Comparison of ENCODE assay signal across 15 mouse cellular contexts in the genomic region with DNA sequence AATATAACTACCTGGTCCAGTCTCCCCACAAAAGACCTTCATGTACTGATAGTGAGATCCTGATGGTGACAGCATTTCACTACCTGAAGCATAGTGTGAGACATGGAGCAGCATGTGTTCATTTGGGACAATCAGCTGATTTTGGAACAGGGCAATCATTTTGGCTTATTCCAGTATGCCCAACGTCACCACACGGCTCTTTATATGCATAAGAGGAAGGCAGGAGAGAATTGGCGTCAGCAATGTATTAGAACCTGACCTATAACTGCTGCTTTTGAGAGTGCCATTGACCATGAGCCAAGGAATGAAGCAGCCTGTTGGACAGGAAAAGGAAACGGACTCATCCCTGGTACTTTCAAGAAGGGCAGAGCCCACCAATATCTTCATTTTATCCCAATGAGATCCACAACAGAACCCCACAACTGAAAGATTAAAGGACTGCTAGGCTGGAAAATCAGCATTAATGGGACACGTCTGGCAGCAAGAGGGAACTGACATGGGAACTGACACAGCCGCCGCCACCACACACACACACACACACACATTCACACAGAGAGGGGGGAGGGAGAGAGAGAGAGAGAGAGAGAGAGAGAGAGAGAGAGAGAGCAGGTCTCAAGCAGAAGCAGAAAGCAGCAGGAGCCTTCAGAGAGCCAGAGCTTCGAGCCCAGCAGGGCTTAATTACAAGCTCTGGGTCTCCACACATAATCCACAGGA.
DNase-seq lines count a peak whose midpoint lies in the region; ATAC-seq and TF ChIP-seq lines count a peak whose summit lies in the region.
"Had no signal": no experiment of that assay in that cellular context is flagged by ENCODE, and none has a peak within 500 bp of the region (broad histone marks: within the 10 kb centered on the region; RNA-seq: fewer than 3 reads in every experiment).

No protein-coding gene starts in this region.

- peak; percentile 53; the same call in 1 of the 2 replicates for ATAC-seq in forebrain, embryonic 13.5 days
- ATAC-seq in forebrain, embryonic 15.5 days (replicated peaks) = no peak; the same call in 1 of the 2 replicates
- peak; percentile 73 for ATAC-seq in hindbrain, postnatal 0 days

- intact Hi-C loops in left cerebral cortex, postnatal 14 days (cut with DNase I) = no loop called here

- WGBS in forebrain, embryonic 13.5 days = 58% methylated on average over 8 of the region's 8 CpGs
- 60% methylated on average over 8 of the region's 8 CpGs for WGBS in forebrain, embryonic 15.5 days
- WGBS in hindbrain, postnatal 0 days = 30% methylated on average over 8 of the region's 8 CpGs

- H3K36me3 ChIP-seq in forebrain, embryonic 13.5 days (ENCODE audit: poor library complexity, severe bottlenecking) = no peaks in the 10 kb centered on the region
- no peaks in the 10 kb centered on the region for H3K36me3 ChIP-seq in forebrain, embryonic 15.5 days
- H3K36me3 ChIP-seq in hindbrain, postnatal 0 days (ENCODE audit: insufficient read depth, low read length) = no peaks in the 10 kb centered on the region
- H3K36me3 ChIP-seq: liver, embryonic 13.5 days; neural tube, embryonic 15.5 days had no signal

- H3K9ac ChIP-seq in forebrain, embryonic 13.5 days = no peak overlapping the region
- no peak overlapping the region for H3K9ac ChIP-seq in forebrain, embryonic 15.5 days (replicated peaks)
- H3K9ac ChIP-seq in hindbrain, postnatal 0 days (replicated peaks; ENCODE audit: low read length) = no peak overlapping the region
- H3K9ac ChIP-seq: liver, embryonic 13.5 days; neural tube, embryonic 15.5 days had no signal

- peak; percentile 20; the same call in 1 of the 2 replicates for TF ChIP-seq CTCF in hindbrain, postnatal 0 days (IDR thresholded peaks at IDR 0.05; ENCODE audit: low read depth)

- peaks cover 12% of the 10 kb centered on the region for H3K4me1 ChIP-seq in forebrain, embryonic 13.5 days
- peaks cover 3% of the 10 kb centered on the region; the same call in 1 of the 2 replicates for H3K4me1 ChIP-seq in forebrain, embryonic 15.5 days
- H3K4me1 ChIP-seq in hindbrain, postnatal 0 days (ENCODE audit: insufficient read depth, low read length) = peaks cover 12% of the 10 kb centered on the region

- H3K27ac ChIP-seq in forebrain, embryonic 13.5 days = no peak overlapping the region
- H3K27ac ChIP-seq in forebrain, embryonic 15.5 days (replicated peaks) = no peak overlapping the region
- H3K27ac ChIP-seq in hindbrain, postnatal 0 days = peak overlapping the region; percentile 52; the same call in 1 of the 2 replicates
- H3K27ac ChIP-seq: liver, embryonic 13.5 days; neural tube, embryonic 15.5 days; stomach, postnatal 0 days had no signal

- no peaks in the 10 kb centered on the region for H3K27me3 ChIP-seq in forebrain, embryonic 13.5 days
- no peaks in the 10 kb centered on the region for H3K27me3 ChIP-seq in forebrain, embryonic 15.5 days
- H3K27me3 ChIP-seq in hindbrain, postnatal 0 days (ENCODE audit: insufficient read depth, low read length) = no peaks in the 10 kb centered on the region
- H3K27me3 ChIP-seq: liver, embryonic 13.5 days; neural tube, embryonic 15.5 days had no signal

- H3K4me3 ChIP-seq in forebrain, embryonic 13.5 days = no peak overlapping the region
- H3K4me3 ChIP-seq in forebrain, embryonic 15.5 days = no peak overlapping the region
- H3K4me3 ChIP-seq in hindbrain, postnatal 0 days (ENCODE audit: low read length) = no peak overlapping the region
- H3K4me3 ChIP-seq: liver, embryonic 13.5 days; neural tube, embryonic 15.5 days had no signal

- no peak overlapping the region for H3K4me2 ChIP-seq in forebrain, embryonic 13.5 days
- H3K4me2 ChIP-seq in forebrain, embryonic 15.5 days (replicated peaks) = no peak overlapping the region
- H3K4me2 ChIP-seq in hindbrain, postnatal 0 days (ENCODE audit: low read depth, low read length) = 0 out of 2 replicates have a peak overlapping the region, but pooled peaks have one; percentile 16
- H3K4me2 ChIP-seq: liver, embryonic 13.5 days; neural tube, embryonic 15.5 days had no signal

- DNase-seq in retina, postnatal 1 day = peak; percentile 34
- no peak for DNase-seq in retina, embryonic 14.5 days (ENCODE audit: low spot score)
- DNase-seq in hindbrain, postnatal 0 days (ENCODE audit: low spot score) = peak; percentile 14
- DNase-seq in layer of hippocampus, adult 9-11 months = no peak
- no peak for DNase-seq in left cerebral cortex, postnatal 14 days (ENCODE audit: low spot score in 2 of 2)
- DNase-seq in embryo, embryonic 11 days = no peak
- DNase-seq: adrenal gland, adult 2 months; gastrocnemius, postnatal 10 days; liver, embryonic 13.5 days; lung, postnatal 14 days; right cerebral cortex, adult 18-20 months had no signal

- H3K9me3 ChIP-seq in forebrain, embryonic 13.5 days (replicated peaks) = no peaks in the 10 kb centered on the region
- no peaks in the 10 kb centered on the region for H3K9me3 ChIP-seq in forebrain, embryonic 15.5 days
- H3K9me3 ChIP-seq in hindbrain, postnatal 0 days (ENCODE audit: low read length) = no peaks in the 10 kb centered on the region
- H3K9me3 ChIP-seq: liver, embryonic 13.5 days; neural tube, embryonic 15.5 days had no signal

Comparison
In these comparisons a context has a peak if more than half of its experiments do, and no peak if none do; other contexts are left out.
1. DNase-seq: peak in retina, postnatal 1 day (single experiment) and hindbrain, postnatal 0 days (single experiment); none in retina, embryonic 14.5 days (single experiment), layer of hippocampus, adult 9-11 months (single experiment), left cerebral cortex, postnatal 14 days (0 of 2) and embryo, embryonic 11 days (single experiment).